ENCODE assay signal across 26 mouse cellular contexts in genomic region chr4:100034971-100035370, GRCm38 (mm10).
"Had no signal": no experiment of that assay in that cellular context is flagged by ENCODE, and none has a peak within 500 bp of the region (broad histone marks: within the 10 kb centered on the region; RNA-seq: fewer than 3 reads in every experiment).

No protein-coding gene starts in this region.

- DNase-seq: cerebellum, adult 2 months; cerebellum, adult 8-10 months; cerebellum, adult 9-10 months; cerebellum, adult 9-11 months; cerebellum, postnatal 10 days; cerebellum, postnatal 14 days; cerebellum, postnatal 25 days; cerebellum, postnatal 36 days; embryo, embryonic 11 days; forebrain, postnatal 0 days; gastrocnemius, adult 2 months; gastrocnemius, postnatal 10 days; gastrocnemius, postnatal 14 days; gastrocnemius, postnatal 25 days; gastrocnemius, postnatal 36 days; heart, adult 18-20 months had no signal

- H3K27ac ChIP-seq: embryonic facial prominence, embryonic 10.5 days; embryonic facial prominence, embryonic 12.5 days; embryonic facial prominence, embryonic 13.5 days; embryonic facial prominence, embryonic 15.5 days; forebrain, embryonic 10.5 days; forebrain, embryonic 12.5 days; forebrain, embryonic 13.5 days; forebrain, embryonic 15.5 days; gastrocnemius, adult 2 months; heart, adult 2 months had no signal

- H3K4me3 ChIP-seq: embryonic facial prominence, embryonic 10.5 days; embryonic facial prominence, embryonic 12.5 days; embryonic facial prominence, embryonic 13.5 days; embryonic facial prominence, embryonic 15.5 days; erythroblast, embryonic 14.5 days; forebrain, embryonic 10.5 days; forebrain, embryonic 12.5 days; forebrain, embryonic 13.5 days; forebrain, embryonic 15.5 days; gastrocnemius, adult 2 months; heart, adult 2 months had no signal
